Mouse (Mus musculus): ENCODE measurements around the gene Slc13a2. TPM values are rescaled to one million over a fixed set of nuclear protein-coding genes. Genes with fewer than 3 reads are reported as not detected.

Gene Slc13a2
- polyA plus RNA-seq (2012; rRNA removed) = not detected in 2 replicates

DNA sequence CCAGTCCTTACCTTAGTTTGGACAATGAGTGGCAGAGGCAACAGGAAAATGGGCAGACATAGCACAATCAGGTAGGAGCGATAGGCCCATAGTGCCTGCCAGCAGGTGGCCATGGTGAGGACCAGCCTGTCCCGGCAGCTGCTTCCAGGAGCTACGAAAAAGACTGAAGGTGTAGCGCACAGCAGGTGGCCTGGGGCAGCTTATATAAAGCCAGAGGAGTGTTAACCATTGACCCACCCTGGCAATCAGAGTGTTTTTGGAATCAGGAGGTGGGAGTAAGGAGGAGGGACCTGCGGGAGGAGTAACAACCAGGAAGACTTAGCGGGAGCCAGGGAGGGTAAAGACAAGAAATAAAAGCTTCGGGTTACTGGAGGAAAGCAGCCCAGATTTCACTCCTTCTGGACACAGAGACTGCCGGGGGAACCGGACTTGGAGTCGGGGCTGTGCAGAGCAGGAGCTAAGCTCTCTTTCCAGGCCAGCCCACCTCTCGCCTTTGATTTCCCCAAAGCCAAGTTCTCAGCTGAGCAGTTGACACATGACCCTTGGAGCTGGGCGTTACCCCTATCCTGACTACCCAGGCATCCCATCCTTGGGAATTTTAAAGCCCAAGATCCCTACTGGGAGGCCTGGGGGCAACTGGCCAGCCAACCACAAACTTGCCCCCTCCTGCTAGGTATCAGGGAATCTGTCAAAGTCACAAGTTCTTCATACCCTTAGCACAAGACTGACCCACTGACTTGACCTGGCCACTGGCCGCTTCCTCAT lies at the start of gene Slc13a2:
TSS of gene Slc13a2 (minus strand) at position 163 of the 765 bp plus-strand sequence.

DNA sequence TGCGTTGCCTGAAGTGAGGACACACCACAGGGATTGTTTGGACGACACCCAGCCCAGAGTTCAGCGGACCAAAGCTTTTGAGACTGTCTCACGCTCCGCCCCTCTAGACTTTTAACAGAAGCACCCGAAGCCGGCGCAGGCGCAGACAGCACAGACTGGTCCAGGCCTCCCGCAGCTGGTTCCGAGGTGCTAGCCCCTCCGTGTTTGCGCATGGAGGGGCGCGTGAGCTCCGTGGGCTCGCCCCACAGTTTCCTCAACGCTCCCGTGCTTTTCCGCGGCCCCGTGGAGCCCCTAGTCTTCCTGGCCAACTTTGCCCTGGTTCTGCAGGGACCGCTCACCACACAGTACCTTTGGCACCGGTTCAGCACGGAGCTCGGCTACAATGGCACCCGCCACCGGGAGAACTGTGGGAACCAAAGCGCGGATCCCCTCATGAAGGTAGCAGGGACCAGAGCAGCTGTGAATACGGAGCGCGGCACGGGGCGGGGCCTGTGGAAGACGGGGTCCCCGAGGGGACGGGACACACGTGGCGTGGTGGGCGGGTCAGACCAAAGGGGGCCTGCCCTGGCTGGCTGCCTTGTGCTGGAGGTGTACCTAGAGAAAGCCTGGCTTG lies 43.7 kb upstream of the Slc13a2 start, which contains the start of gene Slc46a1:
TSS of gene Slc46a1 (plus strand) at position 130 of the 613 bp plus-strand sequence.

DNA sequence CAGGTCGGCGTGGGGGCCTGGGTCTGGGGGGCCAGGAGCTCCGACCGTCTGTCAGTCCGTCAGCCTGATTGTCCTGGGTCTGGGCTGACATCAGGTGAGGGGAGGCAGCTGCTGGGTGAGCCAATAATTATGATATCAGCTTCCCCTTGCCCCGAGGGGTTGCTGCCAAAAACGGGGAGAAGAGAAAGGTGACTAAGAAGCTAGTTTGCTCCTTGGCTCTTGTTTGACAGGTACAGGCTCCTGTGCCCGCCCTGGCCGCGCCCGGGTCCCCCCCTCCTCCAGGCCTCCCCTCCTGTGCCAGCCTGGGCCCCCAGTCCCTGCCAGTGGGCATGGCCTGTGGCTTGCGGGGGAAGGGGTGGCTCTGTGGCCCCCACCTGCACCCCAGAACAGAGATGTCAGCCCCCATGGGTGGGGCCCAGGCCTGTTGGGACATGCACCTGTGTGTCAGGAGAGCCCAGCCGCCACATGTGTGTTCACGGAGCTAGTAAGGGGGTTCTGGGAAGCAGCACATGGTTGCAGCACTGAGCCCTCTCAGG lies 35.4 kb downstream of the Slc13a2 start, which contains the start of gene Foxn1:
TSS of gene Foxn1 (minus strand) at position 51 of the 536 bp plus-strand sequence.

Other genes with a start within 250 kb of the Slc13a2 start
- 9.5 and 11.0 TPM in 2 replicates for gene Nek8, start 245.5 kb downstream of the Slc13a2 start, polyA plus RNA-seq (2012; rRNA removed)
- 65.0 and 65.7 TPM in 2 replicates for gene Tlcd1, start 245.5 kb downstream of the Slc13a2 start, polyA plus RNA-seq (2012; rRNA removed)
- 1,425 and 1,557 TPM in 2 replicates for gene Rpl23a, start 238.6 kb downstream of the Slc13a2 start, polyA plus RNA-seq (2012; rRNA removed)
- 6.6 and 6.7 TPM in 2 replicates for gene Rab34, start 233.8 kb downstream of the Slc13a2 start, polyA plus RNA-seq (2012; rRNA removed)
- 0.07 and 0.25 TPM in 2 replicates for gene Proca1, start 228.8 kb downstream of the Slc13a2 start, polyA plus RNA-seq (2012; rRNA removed)
- gene Sdf2, start 176.5 kb downstream of the Slc13a2 start, polyA plus RNA-seq (2012; rRNA removed) = 31.8 and 35.8 TPM in 2 replicates
- 6.9 and 8.8 TPM in 2 replicates for gene Supt6, start 176.2 kb downstream of the Slc13a2 start, polyA plus RNA-seq (2012; rRNA removed)
- gene 2610507B11Rik, start 160.5 kb downstream of the Slc13a2 start, polyA plus RNA-seq (2012; rRNA removed) = 20.0 and 24.6 TPM in 2 replicates
- gene BC030499, start 131.4 kb downstream of the Slc13a2 start, polyA plus RNA-seq (2012; rRNA removed) = 0.18 and 0.21 TPM in 2 replicates
- 36.6 and 42.5 TPM in 2 replicates for gene Spag5, start 120.7 kb downstream of the Slc13a2 start, polyA plus RNA-seq (2012; rRNA removed)
- gene Aldoc, start 99.2 kb downstream of the Slc13a2 start, polyA plus RNA-seq (2012; rRNA removed) = 4.2 TPM in 2 replicates
- gene Pigs, start 93.8 kb downstream of the Slc13a2 start, polyA plus RNA-seq (2012; rRNA removed) = 16.9 and 19.0 TPM in 2 replicates
- 30.0 and 34.5 TPM in 2 replicates for gene Unc119, start 78.7 kb downstream of the Slc13a2 start, polyA plus RNA-seq (2012; rRNA removed)
- gene Foxn1, start 35.7 kb downstream of the Slc13a2 start, polyA plus RNA-seq (2012; rRNA removed) = not detected in 2 replicates
- gene Slc46a1, start 43.5 kb upstream of the Slc13a2 start, polyA plus RNA-seq (2012; rRNA removed) = 3.1 and 3.4 TPM in 2 replicates
- gene Sarm1, start 75.5 kb upstream of the Slc13a2 start, polyA plus RNA-seq (2012; rRNA removed) = 0.09 TPM in 2 replicates
- 358 and 399 TPM in 2 replicates for gene Vtn, start 76.9 kb upstream of the Slc13a2 start, polyA plus RNA-seq (2012; rRNA removed)
- gene Sebox, start 81.2 kb upstream of the Slc13a2 start, polyA plus RNA-seq (2012; rRNA removed) = 0.17 and 0.23 TPM in 2 replicates
- 14.0 and 15.5 TPM in 2 replicates for gene Tmem199, start 90.0 kb upstream of the Slc13a2 start, polyA plus RNA-seq (2012; rRNA removed)
- gene Poldip2, start 90.0 kb upstream of the Slc13a2 start, polyA plus RNA-seq (2012; rRNA removed) = 24.1 and 28.3 TPM in 2 replicates
- 6.9 and 7.5 TPM in 2 replicates for gene Tnfaip1, start 114.1 kb upstream of the Slc13a2 start, polyA plus RNA-seq (2012; rRNA removed)
- gene Ift20, start 114.1 kb upstream of the Slc13a2 start, polyA plus RNA-seq (2012; rRNA removed) = 39.0 and 48.2 TPM in 2 replicates
- gene Tmem97, start 128.6 kb upstream of the Slc13a2 start, polyA plus RNA-seq (2012; rRNA removed) = 35.7 and 37.5 TPM in 2 replicates

Data from liver, embryonic 14 days (tissue).